Mouse (Mus musculus): ENCODE measurements at regions not wholly inside any gene's neighbourhood (a gene's known extent, or its start where the extent isn't known, plus 50 kb on each side); places are given as distances from the start of the nearest gene placed in this dataset.

DNA sequence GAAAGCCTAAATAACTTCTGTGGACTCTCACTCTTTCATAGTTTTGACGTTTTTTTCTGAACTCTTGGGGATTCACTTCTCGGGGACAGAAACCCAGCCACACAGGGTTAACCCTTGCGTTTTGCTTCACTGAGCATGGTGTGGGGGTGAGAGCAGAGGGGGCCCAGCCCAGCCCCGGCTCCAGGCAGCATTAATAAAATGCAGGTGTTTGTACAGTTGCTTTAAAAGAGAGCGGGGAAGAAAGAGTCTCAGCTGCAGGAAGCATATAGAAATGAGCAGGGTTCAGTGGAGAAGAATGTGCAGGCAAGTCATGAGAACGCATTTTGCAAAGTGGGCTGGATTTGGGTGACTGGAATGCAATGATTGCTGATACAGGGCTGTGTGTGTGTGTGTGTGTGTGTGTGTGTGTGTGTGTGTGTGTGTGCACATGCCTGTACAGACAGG, 91.8 kb downstream of the Zfp36l1 start:
- DNase-seq: no peak
- intact Hi-C loops (cut with DNase I): loop anchor here (5.0 kb wide), 1 partner anchor 41 kb away; no protein-coding TSS in a partner anchor

DNA sequence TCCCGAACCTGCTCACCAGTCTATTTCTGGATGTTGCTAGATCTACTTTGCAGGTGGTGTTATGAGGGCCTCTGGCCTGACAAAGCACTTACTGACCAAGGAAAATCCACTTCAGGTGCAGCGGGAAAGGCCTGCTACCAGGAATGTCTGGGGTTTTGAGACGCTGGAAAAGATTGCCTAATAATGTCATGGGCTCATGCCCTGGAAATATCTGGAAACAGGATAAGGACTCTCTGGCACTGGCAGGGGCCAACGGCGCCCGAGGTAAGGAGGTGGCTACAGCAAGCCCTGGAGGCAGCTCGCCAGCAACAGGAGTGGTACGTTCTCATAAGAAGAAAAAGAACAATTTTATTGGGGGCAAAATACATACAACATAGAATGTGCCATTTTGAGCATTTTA, 94.7 kb downstream of the Zfp36l1 start:
- intact Hi-C loops (cut with DNase I): no loop called here
- DNase-seq: peak in 1 of 2 experiments; percentile 50

DNA sequence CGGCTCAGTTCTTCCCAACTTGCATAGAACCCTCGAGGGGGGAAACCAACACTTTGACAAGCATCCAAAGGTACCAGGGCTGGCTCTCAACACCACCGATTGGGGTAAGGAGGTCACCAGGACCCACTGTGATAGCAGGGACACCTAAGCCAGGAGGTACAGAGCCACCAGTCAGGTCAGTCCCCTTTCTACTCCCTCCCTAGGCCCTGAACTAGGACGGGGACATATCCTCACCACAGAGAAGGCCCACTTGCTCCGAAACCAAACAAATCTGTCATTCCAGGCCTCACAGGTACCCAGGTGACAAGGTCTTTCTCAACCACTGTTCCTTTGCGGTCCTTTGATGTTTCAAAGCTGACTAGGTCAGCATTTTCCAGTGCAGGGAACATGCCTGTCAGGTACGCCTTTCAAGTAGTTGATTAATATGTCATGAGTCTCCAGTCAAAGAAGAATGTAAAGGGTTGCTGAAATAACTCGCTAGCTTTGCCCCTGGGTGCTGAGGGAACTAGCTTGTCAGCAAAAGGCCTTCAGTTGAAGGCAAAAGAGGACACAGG, 95.4 kb downstream of the Zfp36l1 start:
- no peak for DNase-seq
- intact Hi-C loops (cut with DNase I): no loop called here

GRCm38 (mm10) chr12:80015938-80016337, 96.9 kb downstream of the Zfp36l1 start:
- intact Hi-C loops (cut with DNase I): no loop called here

GRCm38 (mm10) chr12:80014598-80014983, 98.2 kb downstream of the Zfp36l1 start:
- DNase-seq: no peak
- intact Hi-C loops (cut with DNase I): loop anchor here (5.0 kb wide), 1 partner anchor 42 kb away; no protein-coding TSS in a partner anchor

More at GRCm38 (mm10) chr12:80015938-80016337, 96.9 kb downstream of the Zfp36l1 start:
- DNase-seq: no peak

DNA sequence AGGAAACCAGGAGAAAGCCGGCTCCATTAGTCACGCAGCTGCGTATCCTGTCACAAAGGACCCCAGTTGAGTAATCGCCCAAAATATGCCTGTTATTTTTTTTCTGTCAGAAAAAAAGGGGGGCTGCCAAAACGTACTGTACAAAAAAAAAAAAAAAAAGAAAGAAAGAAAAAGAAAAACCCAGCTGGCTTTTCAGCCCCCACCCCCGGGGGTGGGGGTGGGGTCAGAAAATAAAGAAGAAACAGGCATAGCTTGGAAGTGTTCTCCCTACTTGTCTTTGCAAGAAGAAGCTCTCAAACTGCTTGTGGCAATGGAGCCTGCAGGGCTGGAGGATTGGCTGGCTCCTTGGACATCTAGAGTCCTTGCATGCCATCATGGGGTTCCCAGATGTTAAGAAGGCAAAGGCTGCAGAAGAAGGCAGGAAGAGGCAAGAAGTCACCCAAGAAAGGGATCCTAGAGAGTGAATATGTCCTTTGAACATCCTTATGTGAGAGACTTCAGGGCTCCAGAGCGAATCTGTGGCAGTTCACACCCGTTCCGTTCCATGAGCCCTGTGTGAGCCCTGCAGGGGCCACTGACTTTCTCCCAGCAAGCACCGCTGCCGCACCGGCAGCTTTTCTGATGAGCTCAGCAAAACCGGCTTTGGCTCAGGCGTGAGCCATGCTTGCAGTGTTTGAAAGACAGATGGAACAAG, 98.8 kb downstream of the Zfp36l1 start:
- intact Hi-C loops (cut with DNase I): loop anchor here (5.0 kb wide), 1 partner anchor 42 kb away; no protein-coding TSS in a partner anchor
- peak; percentile 70 to 72 for DNase-seq

DNA sequence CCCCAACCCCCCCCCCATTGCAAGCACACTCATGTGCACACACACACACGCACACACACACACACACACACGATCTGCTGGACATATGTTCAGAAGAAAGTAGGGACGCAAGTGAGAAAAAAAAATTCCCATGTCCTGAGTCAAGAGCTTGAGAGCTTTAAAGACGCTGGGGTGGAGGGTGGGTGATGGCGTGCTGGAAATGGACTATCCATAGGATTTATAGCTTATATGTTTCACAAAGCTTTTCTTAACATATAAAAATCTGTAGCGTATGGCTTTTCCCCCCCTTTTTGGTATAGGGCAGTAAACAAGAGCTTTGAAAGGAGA, 99.3 kb downstream of the Zfp36l1 start:
- no peak for DNase-seq
- intact Hi-C loops (cut with DNase I): loop anchor here (5.0 kb wide), 1 partner anchor 41 kb away; no protein-coding TSS in a partner anchor

GRCm38 (mm10) chr12:80011916-80012315, 100.9 kb downstream of the Zfp36l1 start:
- intact Hi-C loops (cut with DNase I): loop anchor here (5.0 kb wide), 1 partner anchor 40 kb away; no protein-coding TSS in a partner anchor
- peak; percentile 56 to 62 for DNase-seq

DNA sequence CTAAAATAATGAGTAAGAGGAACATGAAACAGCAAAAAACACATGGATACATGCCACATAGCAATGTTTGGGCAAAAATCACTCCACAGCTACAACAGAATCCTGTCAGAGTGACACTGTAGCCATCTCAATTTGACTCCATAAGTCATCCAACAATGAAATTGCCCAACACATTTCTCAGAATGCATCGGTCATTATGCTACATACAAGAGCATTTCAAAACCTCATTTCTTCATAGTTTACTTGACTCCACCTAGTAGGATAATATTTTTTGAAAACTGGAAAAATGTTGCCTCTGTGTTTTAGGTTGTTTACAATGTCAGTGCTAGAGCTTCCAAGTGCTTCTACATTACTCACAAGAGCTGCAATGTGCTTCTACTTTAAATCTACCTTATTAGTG, 101.9 kb downstream of the Zfp36l1 start:
- intact Hi-C loops (cut with DNase I): loop anchor here (5.0 kb wide), 1 partner anchor 39 kb away; no protein-coding TSS in a partner anchor
- no peak for DNase-seq

GRCm38 (mm10) chr12:80010220-80010619, 102.6 kb downstream of the Zfp36l1 start:
- no peak for DNase-seq
- intact Hi-C loops (cut with DNase I): loop anchor here (5.0 kb wide), 1 partner anchor 38 kb away; no protein-coding TSS in a partner anchor

DNA sequence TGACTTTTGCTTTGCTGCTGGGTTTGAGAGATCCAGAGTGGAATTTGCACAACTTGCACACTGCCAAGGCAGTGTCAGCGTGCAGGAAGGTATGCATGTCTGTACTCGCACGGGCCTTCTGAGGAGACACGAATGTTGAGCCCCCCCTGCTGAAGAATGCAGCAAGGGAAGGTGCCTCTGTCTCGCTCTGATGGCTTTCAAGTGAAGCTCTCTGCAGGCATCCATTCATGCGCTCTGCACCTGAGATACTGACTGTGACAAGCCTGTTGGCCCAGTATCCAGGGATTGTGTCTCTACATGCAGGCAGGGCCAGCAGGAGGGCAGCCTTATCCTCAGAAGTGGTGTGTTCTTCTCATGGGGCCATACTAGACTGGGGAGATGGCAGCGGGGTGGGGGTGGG, 105.0 kb downstream of the Zfp36l1 start:
- no peak for DNase-seq
- intact Hi-C loops (cut with DNase I): no loop called here

DNA sequence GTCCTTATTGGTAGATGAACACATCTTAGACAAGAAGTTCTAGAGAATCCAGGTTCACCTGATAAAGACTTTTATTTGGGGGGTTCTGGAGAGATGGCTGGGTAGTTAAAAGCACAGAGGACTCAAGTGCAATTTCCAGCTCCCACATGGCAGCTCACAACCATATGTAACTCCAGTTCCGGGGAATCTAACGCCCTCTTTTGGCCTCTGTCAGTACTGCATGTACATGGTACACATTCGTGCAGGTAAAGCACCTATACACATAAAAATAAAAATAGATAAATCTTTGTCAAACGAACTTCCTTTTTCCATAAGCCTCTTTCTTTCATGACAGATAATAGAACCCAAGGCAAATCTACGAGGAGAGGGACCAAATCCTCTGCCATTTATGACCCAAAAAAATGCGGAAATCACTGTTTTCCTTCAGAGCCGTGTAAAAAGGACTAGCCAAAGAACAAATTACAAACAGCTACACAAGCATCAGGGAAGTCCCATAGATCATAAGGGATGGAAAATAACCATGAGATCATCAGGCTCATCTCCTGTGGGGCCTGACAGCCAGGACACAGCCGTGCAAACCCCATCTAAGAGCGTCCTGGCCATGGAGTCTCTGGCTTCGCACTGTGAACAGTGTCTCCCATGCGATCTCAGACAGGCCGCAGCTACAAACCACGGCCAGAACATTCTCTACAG, 107.4 kb downstream of the Zfp36l1 start:
- no peak for DNase-seq
- intact Hi-C loops (cut with DNase I): no loop called here

DNA sequence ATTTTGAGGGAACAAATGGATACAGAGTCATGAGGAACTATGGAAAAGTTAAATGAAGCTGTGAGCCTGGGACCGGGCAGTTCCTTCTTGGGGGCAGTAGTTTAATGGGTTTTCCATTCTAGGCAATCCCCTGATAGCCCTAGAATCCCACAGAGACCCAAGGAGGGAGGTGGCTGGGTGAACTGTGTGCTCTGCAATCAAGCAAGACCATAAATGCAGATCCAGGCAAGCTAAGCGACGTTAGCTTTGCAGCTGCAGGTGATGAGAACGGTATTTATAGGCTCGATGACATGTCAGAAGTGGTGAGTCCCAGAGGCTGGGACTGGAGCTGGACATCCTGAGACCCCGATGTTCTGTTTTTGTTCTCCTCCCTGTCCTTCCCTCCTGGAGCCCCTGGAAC, 108.2 kb downstream of the Zfp36l1 start:
- intact Hi-C loops (cut with DNase I): loop anchor here (5.0 kb wide), 2 partner anchors 57 to 108 kb away; partner anchors contain the start of gene Zfp36l1
- no peak for DNase-seq

DNA sequence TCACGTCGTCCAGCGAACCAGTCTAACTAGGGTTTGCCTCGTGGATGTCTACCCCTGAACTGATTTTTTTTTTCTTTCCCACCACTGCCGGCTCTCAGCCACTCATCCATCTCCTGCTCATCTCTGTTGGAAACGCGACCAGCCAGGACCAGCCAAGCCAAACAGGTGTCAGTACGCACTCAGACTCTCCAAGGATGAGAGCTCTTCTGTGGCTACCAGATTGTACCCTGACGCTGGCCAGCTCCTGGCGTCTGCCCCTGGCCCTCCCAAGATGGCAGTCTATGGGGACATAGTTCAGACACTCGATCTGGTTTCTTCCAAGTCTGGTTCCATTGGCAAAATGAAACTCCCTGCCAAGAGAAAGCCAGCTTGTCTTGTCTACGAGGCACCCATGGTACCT, 109.3 kb downstream of the Zfp36l1 start:
- no peak for DNase-seq
- intact Hi-C loops (cut with DNase I): loop anchor here (5.0 kb wide), 2 partner anchors 56 to 109 kb away; partner anchors contain the start of gene Zfp36l1

DNA sequence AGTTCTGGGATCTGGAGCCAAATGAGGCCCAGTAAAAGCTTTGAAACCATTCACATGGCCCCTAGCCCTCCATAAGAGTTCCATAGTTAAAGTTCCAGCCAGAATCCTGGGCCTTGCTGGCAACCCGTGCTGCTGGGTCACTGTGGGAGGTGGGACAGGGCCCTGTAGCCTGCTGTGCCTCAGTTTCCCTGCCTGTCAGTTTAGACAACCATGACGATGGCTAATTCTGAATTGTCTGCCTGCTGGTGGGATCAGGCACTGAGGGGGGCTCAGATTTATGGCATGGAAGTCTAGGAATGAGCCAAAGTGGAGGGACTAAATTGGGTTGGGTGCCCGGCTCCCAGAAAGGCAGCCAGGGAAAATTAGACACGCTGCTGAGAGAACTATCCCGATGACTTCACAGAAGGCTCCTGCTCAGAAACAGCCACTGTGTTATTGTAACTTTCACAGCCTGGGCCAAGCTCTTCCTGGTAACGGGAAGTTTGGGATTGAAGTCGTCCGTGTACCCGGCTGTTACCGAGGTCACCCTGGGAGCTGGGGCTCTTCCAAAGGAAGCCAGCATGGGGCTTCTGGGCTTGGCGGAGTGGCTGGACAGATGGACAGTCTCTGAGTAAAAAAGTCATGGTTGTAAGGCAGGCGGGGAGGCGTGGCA, 110.2 kb downstream of the Zfp36l1 start:
- no peak for DNase-seq
- intact Hi-C loops (cut with DNase I): loop anchor here (5.0 kb wide), 2 partner anchors 55 to 110 kb away; partner anchors contain the start of gene Zfp36l1

- peak in 1 of 2 experiments; percentile 67 for DNase-seq
- intact Hi-C loops (cut with DNase I): loop anchor here (5.0 kb wide), 2 partner anchors 54 to 111 kb away; partner anchors contain the start of gene Zfp36l1
These were observed 111.0 kb downstream of the Zfp36l1 start for GRCm38 (mm10) chr12:80001794-80002193.

- no peak for DNase-seq
- intact Hi-C loops (cut with DNase I): loop anchor here (5.0 kb wide), 2 partner anchors 53 to 112 kb away; partner anchors contain the start of gene Zfp36l1
These were observed 112.9 kb downstream of the Zfp36l1 start for GRCm38 (mm10) chr12:79999868-80000370.

- DNase-seq: peak in 1 of 2 experiments; percentile 48
- intact Hi-C loops (cut with DNase I): no loop called here
These were observed 114.0 kb downstream of the Zfp36l1 start for GRCm38 (mm10) chr12:79998788-79999187.

DNA sequence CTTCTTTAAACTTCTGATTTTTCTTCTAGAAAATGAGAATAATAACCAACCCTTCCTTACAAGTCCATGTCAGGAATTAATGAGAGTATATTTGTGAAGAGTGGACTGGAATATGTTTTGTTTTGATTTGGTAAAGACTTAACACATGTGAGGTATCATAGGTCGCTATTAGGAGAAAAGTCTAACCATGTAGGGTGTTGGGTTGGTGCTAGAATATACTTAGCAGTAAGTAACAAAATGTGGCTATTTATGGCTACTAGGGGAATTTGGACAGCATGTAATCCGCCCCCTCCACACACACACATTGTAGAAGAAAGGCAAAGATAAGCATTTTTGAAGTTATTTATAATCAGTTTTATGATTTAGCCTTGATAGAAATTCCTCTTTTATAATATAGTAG, 114.5 kb downstream of the Zfp36l1 start:
- no peak for DNase-seq
- intact Hi-C loops (cut with DNase I): no loop called here

DNA sequence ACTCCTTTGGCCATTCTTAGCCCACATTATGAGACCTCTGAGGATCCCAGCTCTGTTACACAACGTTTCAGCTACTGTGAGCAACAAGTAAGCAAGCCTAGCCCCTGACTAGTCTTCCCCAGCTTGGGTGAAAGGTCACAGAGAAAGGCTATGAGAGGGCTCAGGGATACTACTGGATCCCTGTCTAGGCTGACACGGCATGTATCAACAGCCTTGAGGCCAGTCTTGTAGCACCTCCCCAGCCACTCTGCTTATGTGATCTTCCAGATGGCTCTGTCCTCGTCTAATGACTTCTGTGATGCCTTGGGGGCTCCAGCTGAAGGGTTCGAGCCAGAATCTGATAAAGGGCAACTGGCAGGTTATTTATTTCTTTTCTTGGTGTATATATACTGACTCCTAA, 115.6 kb downstream of the Zfp36l1 start:
- intact Hi-C loops (cut with DNase I): no loop called here
- no peak for DNase-seq
